Mouse (Mus musculus): ENCODE data around the gene Olfr521. TPM values are rescaled to one million over a fixed set of nuclear protein-coding genes. Genes with fewer than 3 reads are reported as not detected.
"Not testable (repeated sequence)": the region's sequence is repeated elsewhere in the genome, so short reads cannot be mapped to it uniquely, and the experiment has no call there.

The Olfr521 gene
- polyA plus RNA-seq, 1 experiment = not detected

- H3K4me3 ChIP-seq (ENCODE audit: insufficient read depth, poor library complexity, severe bottlenecking) = no peak overlapping the region
- H3ac ChIP-seq (ENCODE audit: control insufficient read depth, insufficient read length, low read depth) = no peak overlapping the region
- H3K27me3 ChIP-seq (ENCODE audit: control insufficient read depth, insufficient read depth, insufficient read length) = no peaks in the 10 kb centered on the region
- H3K79me2 ChIP-seq (ENCODE audit: control insufficient read depth, insufficient read depth) = no peaks in the 10 kb centered on the region
- no peaks in the 10 kb centered on the region for H3K36me3 ChIP-seq (ENCODE audit: control insufficient read depth, insufficient read depth)
- no peaks in the 10 kb centered on the region for H3K79me3 ChIP-seq (ENCODE audit: low read depth)
- no peak for TF ChIP-seq USF1 (IDR thresholded peaks at IDR 0.05; ENCODE audit: low read depth)
- no peak for TF ChIP-seq MAX (IDR thresholded peaks at IDR 0.05)
- no peak for TF ChIP-seq MYOG (IDR thresholded peaks at IDR 0.05; ENCODE audit: control insufficient read depth, extremely low read depth, insufficient read length)
- TF ChIP-seq MYOD1 (IDR thresholded peaks at IDR 0.05; ENCODE audit: control insufficient read depth, insufficient read length, low read depth) = no peak
- TF ChIP-seq CTCF (IDR thresholded peaks at IDR 0.05; ENCODE audit: control insufficient read depth, insufficient read depth, insufficient read length) = no peak
- no peak for TF ChIP-seq CEBPB (IDR thresholded peaks at IDR 0.05; ENCODE audit: low read depth)
- TF ChIP-seq FOSL1 (IDR thresholded peaks at IDR 0.05; ENCODE audit: insufficient read depth, low read length, poor library complexity, severe bottlenecking) = no peak
Measured at GRCm38 (mm10) chr7:99797261-99797660, 34.0 kb downstream of the Olfr521 start.

GRCm38 (mm10) chr7:99797911-99798647 lies 34.8 kb downstream of the Olfr521 start:
- no peaks in the 10 kb centered on the region for H3K27me3 ChIP-seq (ENCODE audit: control insufficient read depth, insufficient read depth, insufficient read length)
- TF ChIP-seq MYOG (IDR thresholded peaks at IDR 0.05; ENCODE audit: control insufficient read depth, extremely low read depth, insufficient read length) (no peak), CEBPB (IDR thresholded peaks at IDR 0.05; ENCODE audit: low read depth) (no peak), FOSL1 (IDR thresholded peaks at IDR 0.05; ENCODE audit: insufficient read depth, low read length, poor library complexity, severe bottlenecking) (no peak), USF1 (IDR thresholded peaks at IDR 0.05; ENCODE audit: low read depth) (no peak), CTCF (IDR thresholded peaks at IDR 0.05; ENCODE audit: control insufficient read depth, insufficient read depth, insufficient read length) (no peak), MYOD1 (IDR thresholded peaks at IDR 0.05; ENCODE audit: control insufficient read depth, insufficient read length, low read depth) (no peak), MAX (IDR thresholded peaks at IDR 0.05) (no peak)
- no peaks in the 10 kb centered on the region for H3K36me3 ChIP-seq (ENCODE audit: control insufficient read depth, insufficient read depth)
- H3K79me3 ChIP-seq (ENCODE audit: low read depth) = no peaks in the 10 kb centered on the region
- H3K79me2 ChIP-seq (ENCODE audit: control insufficient read depth, insufficient read depth) = no peaks in the 10 kb centered on the region
- no peak overlapping the region for H3K4me3 ChIP-seq (ENCODE audit: insufficient read depth, poor library complexity, severe bottlenecking)
- H3ac ChIP-seq (ENCODE audit: control insufficient read depth, insufficient read length, low read depth) = no peak overlapping the region

- H3K4me3 ChIP-seq (ENCODE audit: insufficient read depth, poor library complexity, severe bottlenecking) = no peak overlapping the region
- no peaks in the 10 kb centered on the region for H3K27me3 ChIP-seq (ENCODE audit: control insufficient read depth, insufficient read depth, insufficient read length)
- H3K79me3 ChIP-seq (ENCODE audit: low read depth) = no peaks in the 10 kb centered on the region
- H3K36me3 ChIP-seq (ENCODE audit: control insufficient read depth, insufficient read depth) = no peaks in the 10 kb centered on the region
- TF ChIP-seq USF1 (IDR thresholded peaks at IDR 0.05; ENCODE audit: low read depth) (no peak), CTCF (IDR thresholded peaks at IDR 0.05; ENCODE audit: control insufficient read depth, insufficient read depth, insufficient read length) (no peak), MAX (IDR thresholded peaks at IDR 0.05) (no peak), MYOD1 (IDR thresholded peaks at IDR 0.05; ENCODE audit: control insufficient read depth, insufficient read length, low read depth) (no peak), FOSL1 (IDR thresholded peaks at IDR 0.05; ENCODE audit: insufficient read depth, low read length, poor library complexity, severe bottlenecking) (no peak), CEBPB (IDR thresholded peaks at IDR 0.05; ENCODE audit: low read depth) (no peak), MYOG (IDR thresholded peaks at IDR 0.05; ENCODE audit: control insufficient read depth, extremely low read depth, insufficient read length) (no peak)
- H3K79me2 ChIP-seq (ENCODE audit: control insufficient read depth, insufficient read depth) = no peaks in the 10 kb centered on the region
- H3ac ChIP-seq (ENCODE audit: control insufficient read depth, insufficient read length, low read depth) = no peak overlapping the region
Measured at GRCm38 (mm10) chr7:99799118-99799517, 35.8 kb downstream of the Olfr521 start.

- H3K79me3 ChIP-seq (ENCODE audit: low read depth) = no peaks in the 10 kb centered on the region
- H3K36me3 ChIP-seq (ENCODE audit: control insufficient read depth, insufficient read depth) = no peaks in the 10 kb centered on the region
- TF ChIP-seq MYOG (IDR thresholded peaks at IDR 0.05; ENCODE audit: control insufficient read depth, extremely low read depth, insufficient read length) = no peak
- H3K27me3 ChIP-seq (ENCODE audit: control insufficient read depth, insufficient read depth, insufficient read length) = no peaks in the 10 kb centered on the region
- no peaks in the 10 kb centered on the region for H3K79me2 ChIP-seq (ENCODE audit: control insufficient read depth, insufficient read depth)
- H3ac ChIP-seq (ENCODE audit: control insufficient read depth, insufficient read length, low read depth) = no peak overlapping the region
- H3K4me3 ChIP-seq (ENCODE audit: insufficient read depth, poor library complexity, severe bottlenecking) = no peak overlapping the region
Measured at GRCm38 (mm10) chr7:99803535-99803934, 40.2 kb downstream of the Olfr521 start.

GRCm38 (mm10) chr7:99804033-99804432 lies 40.7 kb downstream of the Olfr521 start:
- H3K27me3 ChIP-seq (ENCODE audit: control insufficient read depth, insufficient read depth, insufficient read length); H3K4me3 ChIP-seq (ENCODE audit: insufficient read depth, poor library complexity, severe bottlenecking); H3K79me3 ChIP-seq (ENCODE audit: low read depth); H3ac ChIP-seq (ENCODE audit: control insufficient read depth, insufficient read length, low read depth); H3K36me3 ChIP-seq (ENCODE audit: control insufficient read depth, insufficient read depth); H3K79me2 ChIP-seq (ENCODE audit: control insufficient read depth, insufficient read depth): not testable (repeated sequence)

GRCm38 (mm10) chr7:99805340-99805739 lies 42.0 kb downstream of the Olfr521 start:
- no peak overlapping the region for H3ac ChIP-seq (ENCODE audit: control insufficient read depth, insufficient read length, low read depth)
- H3K27me3 ChIP-seq (ENCODE audit: control insufficient read depth, insufficient read depth, insufficient read length) = no peaks in the 10 kb centered on the region

GRCm38 (mm10) chr7:99807043-99807442 lies 43.7 kb downstream of the Olfr521 start:
- not testable (repeated sequence) for H3ac ChIP-seq (ENCODE audit: control insufficient read depth, insufficient read length, low read depth); H3K79me2 ChIP-seq (ENCODE audit: control insufficient read depth, insufficient read depth); H3K27me3 ChIP-seq (ENCODE audit: control insufficient read depth, insufficient read depth, insufficient read length); H3K79me3 ChIP-seq (ENCODE audit: low read depth); H3K36me3 ChIP-seq (ENCODE audit: control insufficient read depth, insufficient read depth); H3K4me3 ChIP-seq (ENCODE audit: insufficient read depth, poor library complexity, severe bottlenecking)

More at GRCm38 (mm10) chr7:99805340-99805739, 42.0 kb downstream of the Olfr521 start:
- H3K4me3 ChIP-seq (ENCODE audit: insufficient read depth, poor library complexity, severe bottlenecking) = no peak overlapping the region
- H3K79me2 ChIP-seq (ENCODE audit: control insufficient read depth, insufficient read depth) = no peaks in the 10 kb centered on the region
- TF ChIP-seq MYOD1 (IDR thresholded peaks at IDR 0.05; ENCODE audit: control insufficient read depth, insufficient read length, low read depth) = no peak
- TF ChIP-seq CTCF (IDR thresholded peaks at IDR 0.05; ENCODE audit: control insufficient read depth, insufficient read depth, insufficient read length) = no peak
- no peak for TF ChIP-seq MAX (IDR thresholded peaks at IDR 0.05)
- no peak for TF ChIP-seq FOSL1 (IDR thresholded peaks at IDR 0.05; ENCODE audit: insufficient read depth, low read length, poor library complexity, severe bottlenecking)
- no peak for TF ChIP-seq CEBPB (IDR thresholded peaks at IDR 0.05; ENCODE audit: low read depth)
- no peak for TF ChIP-seq MYOG (IDR thresholded peaks at IDR 0.05; ENCODE audit: control insufficient read depth, extremely low read depth, insufficient read length)
- no peak for TF ChIP-seq USF1 (IDR thresholded peaks at IDR 0.05; ENCODE audit: low read depth)
- H3K79me3 ChIP-seq (ENCODE audit: low read depth) = no peaks in the 10 kb centered on the region
- no peaks in the 10 kb centered on the region for H3K36me3 ChIP-seq (ENCODE audit: control insufficient read depth, insufficient read depth)
